In the genomic region with DNA sequence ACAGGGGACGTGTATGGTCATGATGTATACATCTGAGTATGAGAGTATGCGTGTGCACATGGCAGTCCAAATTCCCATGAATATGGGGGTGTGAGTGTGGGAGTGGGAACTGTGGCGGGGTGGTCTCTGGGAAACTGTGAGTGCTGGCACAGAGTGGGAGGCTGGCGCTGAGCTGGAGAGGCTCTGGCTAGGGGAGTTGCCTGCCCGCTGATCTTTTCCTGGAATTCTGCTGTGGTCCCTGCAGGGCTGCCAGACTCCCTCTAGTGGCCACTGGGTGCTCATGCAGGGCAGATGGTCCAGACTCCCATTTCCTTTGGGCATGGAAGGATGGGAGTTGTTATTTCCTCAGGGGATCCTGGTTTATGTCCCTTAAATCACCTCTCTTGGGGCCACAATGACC, we compare ENCODE assay signal across 8 mouse cellular contexts.
DNase-seq lines count a peak whose midpoint lies in the region; ATAC-seq and TF ChIP-seq lines count a peak whose summit lies in the region.

No protein-coding gene starts in this region.

- H3K27ac ChIP-seq in embryonic facial prominence, embryonic 11.5 days (replicated peaks; ENCODE audit: low read depth, low read length) = no peak overlapping the region
- no peak overlapping the region for H3K27ac ChIP-seq in lung, embryonic 16.5 days (ENCODE audit: low read length)

- H3K4me2 ChIP-seq in embryonic facial prominence, embryonic 11.5 days (ENCODE audit: low read depth, low read length) = no peak overlapping the region
- no peak overlapping the region for H3K4me2 ChIP-seq in lung, embryonic 16.5 days (ENCODE audit: low read depth, low read length)

- TF ChIP-seq CTCF in E14TG2a.4 (conservative IDR thresholded peaks at IDR 0.05; ENCODE audit: low read length) = peak; percentile 96

- no peak overlapping the region for H3K9ac ChIP-seq in embryonic facial prominence, embryonic 11.5 days (replicated peaks; ENCODE audit: low read length)
- H3K9ac ChIP-seq in lung, embryonic 16.5 days (ENCODE audit: low read length) = no peak overlapping the region

- H3K4me1 ChIP-seq in E14TG2a.4 (replicated peaks; ENCODE audit: low read depth, low read length) = peaks cover 21% of the 10 kb centered on the region
- H3K4me1 ChIP-seq in embryonic facial prominence, embryonic 11.5 days (ENCODE audit: control insufficient read depth, insufficient read depth, low read length) = no peaks in the 10 kb centered on the region
- H3K4me1 ChIP-seq in lung, embryonic 16.5 days (replicated peaks; ENCODE audit: control insufficient read depth, insufficient read depth, low read length) = no peaks in the 10 kb centered on the region

- H3K36me3 ChIP-seq in E14TG2a.4 (ENCODE audit: insufficient read depth, low read length) = no peaks in the 10 kb centered on the region
- no peaks in the 10 kb centered on the region for H3K36me3 ChIP-seq in embryonic facial prominence, embryonic 11.5 days (replicated peaks; ENCODE audit: control insufficient read depth, insufficient read depth, low read depth, low read length)
- H3K36me3 ChIP-seq in lung, embryonic 16.5 days (ENCODE audit: control insufficient read depth, insufficient read depth, low read length) = no peaks in the 10 kb centered on the region

- DNase-seq in adrenal gland, adult 8-10 months = peak; percentile 14
- peak; percentile 79 for DNase-seq in embryonic facial prominence, embryonic 11.5 days (ENCODE audit: low spot score)
- peak; percentile 39 to 64 for DNase-seq in heart, postnatal 10 days
- peak; percentile 34 to 67 for DNase-seq in kidney, postnatal 36 days
- DNase-seq in ovary, postnatal 36 days (ENCODE audit: low spot score) = peak; percentile 46

- H3K27me3 ChIP-seq in E14TG2a.4 (ENCODE audit: insufficient read depth, low read length) = no peaks in the 10 kb centered on the region
- H3K27me3 ChIP-seq in embryonic facial prominence, embryonic 11.5 days (ENCODE audit: control insufficient read depth, insufficient read depth, low read length) = no peaks in the 10 kb centered on the region
- no peaks in the 10 kb centered on the region for H3K27me3 ChIP-seq in lung, embryonic 16.5 days (ENCODE audit: control insufficient read depth, insufficient read depth, low read depth, low read length)

- H3K9me3 ChIP-seq in E14TG2a.4 (ENCODE audit: low read length) = no peaks in the 10 kb centered on the region
- H3K9me3 ChIP-seq in embryonic facial prominence, embryonic 11.5 days (replicated peaks; ENCODE audit: control insufficient read depth, low read length) = no peaks in the 10 kb centered on the region
- no peaks in the 10 kb centered on the region for H3K9me3 ChIP-seq in lung, embryonic 16.5 days (ENCODE audit: control insufficient read depth, low read length)

- no peak overlapping the region for H3K4me3 ChIP-seq in E14TG2a.4 (replicated peaks; ENCODE audit: low read length)
- no peak overlapping the region for H3K4me3 ChIP-seq in embryonic facial prominence, embryonic 11.5 days (ENCODE audit: low read depth, low read length)
- no peak overlapping the region for H3K4me3 ChIP-seq in lung, embryonic 16.5 days (ENCODE audit: low read length)

- WGBS in embryonic facial prominence, embryonic 11.5 days = 42% methylated on average over 5 of the region's 5 CpGs
- WGBS in lung, embryonic 16.5 days = 27% methylated on average over 5 of the region's 5 CpGs

- ATAC-seq in embryonic facial prominence, embryonic 11.5 days (replicated peaks; ENCODE audit: insufficient number of reproducible peaks, low FRiP score, low TSS enrichment, low read depth) = 0 out of 2 replicates have a peak, but pooled peaks have one; percentile 51
- ATAC-seq in lung, embryonic 16.5 days (ENCODE audit: low read depth) = peak; percentile 69
- no peak for ATAC-seq in inflammation-experienced regulatory T-cells, adult 6 months

- intact Hi-C loops in heart, postnatal 10 days (cut with DNase I) = no loop called here

Comparison
In these comparisons a context has a peak if more than half of its experiments do, and no peak if none do; other contexts are left out.
1. DNase-seq: peak in every context shown above with its lines; median percentile 79 in embryonic facial prominence, embryonic 11.5 days; 52 in heart, postnatal 10 days; 50 in kidney, postnatal 36 days; 46 in ovary, postnatal 36 days; 14 in adrenal gland, adult 8-10 months.